Mouse (Mus musculus): ENCODE measurements around the gene Fam168b. TPM values are rescaled to one million over a fixed set of nuclear protein-coding genes. Genes with fewer than 3 reads are reported as not detected.

Fam168b gene
- polyA plus RNA-seq, 1 experiment = 65.3 TPM

- no peak overlapping the region for H3K4me3 ChIP-seq (ENCODE audit: low read depth, low read length)
- TF ChIP-seq POLR2A (IDR thresholded peaks at IDR 0.05; ENCODE audit: insufficient read depth, low read length) = no peak
- no peak for TF ChIP-seq EP300 (IDR thresholded peaks at IDR 0.05; ENCODE audit: insufficient read depth, low read depth, low read length)
- no peak for TF ChIP-seq CTCF (IDR thresholded peaks at IDR 0.05; ENCODE audit: low read depth, low read length)
- H3K9ac ChIP-seq (ENCODE audit: low read depth, poor library complexity, severe bottlenecking) = no peak overlapping the region
- H3K27ac ChIP-seq (ENCODE audit: insufficient read depth, low read length) = no peak overlapping the region
- no peaks in the 10 kb centered on the region for H3K9me3 ChIP-seq (replicated peaks; ENCODE audit: control insufficient read depth, insufficient read depth, low read length, poor library complexity, severe bottlenecking)
- H3K36me3 ChIP-seq (ENCODE audit: control insufficient read depth, insufficient read depth, low read length, poor library complexity, severe bottlenecking) = no peaks in the 10 kb centered on the region
- no peaks in the 10 kb centered on the region for H3K27me3 ChIP-seq (ENCODE audit: control insufficient read depth, insufficient read depth, low read length, poor library complexity, severe bottlenecking)
- H3K4me1 ChIP-seq (ENCODE audit: control insufficient read depth, insufficient read depth, low read length) = no peaks in the 10 kb centered on the region
Measured at GRCm38 (mm10) chr1:34864243-34864642, 21.4 kb upstream of the Fam168b start.

GRCm38 (mm10) chr1:34863323-34863722, 20.5 kb upstream of the Fam168b start:
- H3K9ac ChIP-seq (ENCODE audit: low read depth, poor library complexity, severe bottlenecking) = no peak overlapping the region
- H3K27me3 ChIP-seq (ENCODE audit: control insufficient read depth, insufficient read depth, low read length, poor library complexity, severe bottlenecking) = no peaks in the 10 kb centered on the region
- no peaks in the 10 kb centered on the region for H3K4me1 ChIP-seq (ENCODE audit: control insufficient read depth, insufficient read depth, low read length)
- H3K27ac ChIP-seq (ENCODE audit: insufficient read depth, low read length) = no peak overlapping the region
- H3K9me3 ChIP-seq (replicated peaks; ENCODE audit: control insufficient read depth, insufficient read depth, low read length, poor library complexity, severe bottlenecking) = no peaks in the 10 kb centered on the region
- H3K36me3 ChIP-seq (ENCODE audit: control insufficient read depth, insufficient read depth, low read length, poor library complexity, severe bottlenecking) = no peaks in the 10 kb centered on the region
- no peak overlapping the region for H3K4me3 ChIP-seq (ENCODE audit: low read depth, low read length)
- TF ChIP-seq CTCF (IDR thresholded peaks at IDR 0.05; ENCODE audit: low read depth, low read length) (no peak), EP300 (IDR thresholded peaks at IDR 0.05; ENCODE audit: insufficient read depth, low read depth, low read length) (no peak), POLR2A (IDR thresholded peaks at IDR 0.05; ENCODE audit: insufficient read depth, low read length) (no peak)

GRCm38 (mm10) chr1:34862877-34863276, 20.0 kb upstream of the Fam168b start:
- no peaks in the 10 kb centered on the region for H3K27me3 ChIP-seq (ENCODE audit: control insufficient read depth, insufficient read depth, low read length, poor library complexity, severe bottlenecking)
- H3K4me3 ChIP-seq (ENCODE audit: low read depth, low read length) = no peak overlapping the region
- no peak overlapping the region for H3K9ac ChIP-seq (ENCODE audit: low read depth, poor library complexity, severe bottlenecking)
- TF ChIP-seq POLR2A (IDR thresholded peaks at IDR 0.05; ENCODE audit: insufficient read depth, low read length) (no peak), CTCF (IDR thresholded peaks at IDR 0.05; ENCODE audit: low read depth, low read length) (no peak), EP300 (IDR thresholded peaks at IDR 0.05; ENCODE audit: insufficient read depth, low read depth, low read length) (no peak)
- H3K9me3 ChIP-seq (replicated peaks; ENCODE audit: control insufficient read depth, insufficient read depth, low read length, poor library complexity, severe bottlenecking) = no peaks in the 10 kb centered on the region
- no peaks in the 10 kb centered on the region for H3K4me1 ChIP-seq (ENCODE audit: control insufficient read depth, insufficient read depth, low read length)
- no peaks in the 10 kb centered on the region for H3K36me3 ChIP-seq (ENCODE audit: control insufficient read depth, insufficient read depth, low read length, poor library complexity, severe bottlenecking)
- no peak overlapping the region for H3K27ac ChIP-seq (ENCODE audit: insufficient read depth, low read length)

- H3K27me3 ChIP-seq (ENCODE audit: control insufficient read depth, insufficient read depth, low read length, poor library complexity, severe bottlenecking) = no peaks in the 10 kb centered on the region
- no peak overlapping the region for H3K9ac ChIP-seq (ENCODE audit: low read depth, poor library complexity, severe bottlenecking)
- no peaks in the 10 kb centered on the region for H3K4me1 ChIP-seq (ENCODE audit: control insufficient read depth, insufficient read depth, low read length)
- no peak overlapping the region for H3K27ac ChIP-seq (ENCODE audit: insufficient read depth, low read length)
- TF ChIP-seq EP300 (IDR thresholded peaks at IDR 0.05; ENCODE audit: insufficient read depth, low read depth, low read length) (no peak), CTCF (IDR thresholded peaks at IDR 0.05; ENCODE audit: low read depth, low read length) (no peak), POLR2A (IDR thresholded peaks at IDR 0.05; ENCODE audit: insufficient read depth, low read length) (no peak)
- H3K36me3 ChIP-seq (ENCODE audit: control insufficient read depth, insufficient read depth, low read length, poor library complexity, severe bottlenecking) = no peaks in the 10 kb centered on the region
- H3K9me3 ChIP-seq (replicated peaks; ENCODE audit: control insufficient read depth, insufficient read depth, low read length, poor library complexity, severe bottlenecking) = no peaks in the 10 kb centered on the region
- H3K4me3 ChIP-seq (ENCODE audit: low read depth, low read length) = no peak overlapping the region
Measured at GRCm38 (mm10) chr1:34860205-34860604, 17.3 kb upstream of the Fam168b start.

- H3K36me3 ChIP-seq (ENCODE audit: control insufficient read depth, insufficient read depth, low read length, poor library complexity, severe bottlenecking) = no peaks in the 10 kb centered on the region
- H3K4me3 ChIP-seq (ENCODE audit: low read depth, low read length) = no peak overlapping the region
- H3K9ac ChIP-seq (ENCODE audit: low read depth, poor library complexity, severe bottlenecking) = no peak overlapping the region
- H3K27ac ChIP-seq (ENCODE audit: insufficient read depth, low read length) = no peak overlapping the region
- H3K27me3 ChIP-seq (ENCODE audit: control insufficient read depth, insufficient read depth, low read length, poor library complexity, severe bottlenecking) = no peaks in the 10 kb centered on the region
- no peaks in the 10 kb centered on the region for H3K4me1 ChIP-seq (ENCODE audit: control insufficient read depth, insufficient read depth, low read length)
- TF ChIP-seq CTCF (IDR thresholded peaks at IDR 0.05; ENCODE audit: low read depth, low read length) (no peak), EP300 (IDR thresholded peaks at IDR 0.05; ENCODE audit: insufficient read depth, low read depth, low read length) (no peak), POLR2A (IDR thresholded peaks at IDR 0.05; ENCODE audit: insufficient read depth, low read length) (no peak)
- H3K9me3 ChIP-seq (replicated peaks; ENCODE audit: control insufficient read depth, insufficient read depth, low read length, poor library complexity, severe bottlenecking) = no peaks in the 10 kb centered on the region
Measured at GRCm38 (mm10) chr1:34859761-34860160, 16.9 kb upstream of the Fam168b start.

- Histone ChIP-seq H3K27me3 (ENCODE audit: control insufficient read depth, insufficient read depth, low read length, poor library complexity, severe bottlenecking) (no peaks in the 10 kb centered on the region), H3K27ac (ENCODE audit: insufficient read depth, low read length) (no peak overlapping the region), H3K9me3 (replicated peaks; ENCODE audit: control insufficient read depth, insufficient read depth, low read length, poor library complexity, severe bottlenecking) (no peaks in the 10 kb centered on the region), H3K9ac (ENCODE audit: low read depth, poor library complexity, severe bottlenecking) (no peak overlapping the region), H3K4me1 (ENCODE audit: control insufficient read depth, insufficient read depth, low read length) (no peaks in the 10 kb centered on the region), H3K36me3 (ENCODE audit: control insufficient read depth, insufficient read depth, low read length, poor library complexity, severe bottlenecking) (no peaks in the 10 kb centered on the region), H3K4me3 (ENCODE audit: low read depth, low read length) (no peak overlapping the region)
- TF ChIP-seq CTCF (IDR thresholded peaks at IDR 0.05; ENCODE audit: low read depth, low read length) = no peak
- TF ChIP-seq POLR2A (IDR thresholded peaks at IDR 0.05; ENCODE audit: insufficient read depth, low read length) = no peak
- 0 out of 2 replicates have a peak, but pooled peaks have one; percentile 36 for TF ChIP-seq EP300 (IDR thresholded peaks at IDR 0.05; ENCODE audit: insufficient read depth, low read depth, low read length)
Measured at GRCm38 (mm10) chr1:34858671-34859070, 15.8 kb upstream of the Fam168b start.
